Mouse (Mus musculus): ENCODE measurements around the gene Mib2.

DNA sequence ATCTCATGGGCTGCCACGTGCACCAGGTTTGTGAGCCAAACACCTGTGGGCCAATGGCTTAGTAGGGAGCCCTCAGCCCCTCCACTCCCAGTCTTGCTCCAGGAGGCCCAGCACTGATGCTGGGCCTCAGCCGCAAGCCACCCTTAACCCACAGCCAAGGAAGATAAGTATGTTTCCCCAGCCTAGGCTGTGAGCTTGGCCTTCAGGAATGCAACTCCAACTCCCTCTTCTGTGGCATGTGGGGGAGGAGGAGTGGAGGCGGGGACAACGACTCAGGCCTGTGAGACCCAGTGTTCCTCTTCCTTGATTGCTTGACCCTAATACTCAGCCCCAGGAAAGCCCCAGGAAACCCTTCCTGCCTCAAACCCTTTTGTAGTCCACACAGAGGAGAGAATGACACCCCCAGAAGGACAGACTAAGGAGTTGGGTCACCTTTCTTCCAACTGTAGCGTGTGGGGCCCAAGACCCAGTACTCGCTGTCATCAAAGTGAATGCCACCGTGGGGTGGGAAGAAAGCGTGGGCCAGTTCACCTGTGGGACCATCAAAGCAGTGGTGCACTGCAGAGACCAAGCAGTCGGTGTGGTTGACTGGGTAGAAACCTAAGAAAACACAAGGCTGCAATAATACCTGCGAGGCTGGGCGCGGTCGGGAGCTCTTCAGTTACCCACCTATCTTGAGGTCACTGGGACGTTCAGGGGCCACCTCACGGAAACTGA, 17.3 kb downstream of the Mib2 start:
- TF ChIP-seq CTCF (IDR thresholded peaks at IDR 0.05; ENCODE audit: low read depth) (no peak), EP300 (IDR thresholded peaks at IDR 0.05; ENCODE audit: low read depth) (no peak)
